In the genomic region with DNA sequence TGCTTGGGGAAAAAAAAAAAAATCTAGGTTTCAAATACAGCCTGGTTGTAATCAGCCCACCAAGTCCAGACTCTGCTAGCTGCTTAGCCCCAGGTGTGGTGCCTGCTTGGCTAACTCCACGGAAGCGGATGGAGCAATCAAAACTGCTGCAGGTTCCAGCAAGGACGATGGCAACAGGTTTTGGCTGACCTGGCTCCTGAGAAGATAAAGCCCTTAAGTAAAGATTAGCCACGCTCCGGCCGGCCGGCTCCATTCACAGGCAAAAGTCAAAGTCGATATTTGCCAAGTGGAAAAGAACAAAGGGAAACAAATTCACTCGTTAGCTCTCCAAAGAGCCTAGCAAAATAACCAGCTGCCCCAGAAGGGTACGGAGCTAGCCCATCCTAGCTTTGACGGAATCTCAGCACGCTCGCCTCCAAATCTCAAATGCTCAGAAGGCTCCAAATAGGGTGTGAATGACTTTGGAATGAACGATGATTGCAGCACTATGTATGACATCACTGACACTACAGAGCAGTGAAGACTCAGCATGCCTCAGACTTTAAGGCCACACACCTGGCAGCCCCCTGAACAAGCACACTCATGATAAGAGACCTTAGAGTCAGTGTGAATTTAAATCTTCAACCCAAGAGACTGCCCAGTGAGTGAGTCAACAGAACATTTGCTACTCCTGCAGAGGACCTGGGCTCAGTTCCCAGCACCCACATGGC, we compare ENCODE assay signal across 17 mouse cellular contexts.
DNase-seq lines count a peak whose midpoint lies in the region; ATAC-seq and TF ChIP-seq lines count a peak whose summit lies in the region.
"Had no signal": no experiment of that assay in that cellular context is flagged by ENCODE, and none has a peak within 500 bp of the region (broad histone marks: within the 10 kb centered on the region; RNA-seq: fewer than 3 reads in every experiment).

No protein-coding gene starts in this region.

- 63% methylated on average over 14 of the region's 14 CpGs for WGBS in kidney, adult 2 months
- 81% methylated on average over 14 of the region's 14 CpGs for WGBS in kidney, embryonic 14.5 days
- WGBS in intestine, postnatal 0 days: 46% methylated on average over 14 of the region's 14 CpGs
- 21% methylated on average over 14 of the region's 14 CpGs for WGBS in liver, adult 2 months
- WGBS in stomach, embryonic 16.5 days: 60% methylated on average over 14 of the region's 14 CpGs
- 69% methylated on average over 14 of the region's 14 CpGs for WGBS in forebrain, embryonic 13.5 days

- no peaks in the 10 kb centered on the region for H3K36me3 ChIP-seq in kidney, adult 2 months (ENCODE audit: control insufficient read depth, insufficient read depth, low read length)
- H3K36me3 ChIP-seq in kidney, embryonic 14.5 days (ENCODE audit: control insufficient read depth, insufficient read depth, low read length): no peaks in the 10 kb centered on the region
- no peaks in the 10 kb centered on the region for H3K36me3 ChIP-seq in intestine, postnatal 0 days (ENCODE audit: control insufficient read depth, insufficient read depth)
- H3K36me3 ChIP-seq in liver, adult 2 months (ENCODE audit: control insufficient read depth, insufficient read depth, low read length): no peaks in the 10 kb centered on the region
- no peaks in the 10 kb centered on the region for H3K36me3 ChIP-seq in stomach, embryonic 16.5 days (ENCODE audit: control insufficient read depth, insufficient read depth, low read length)
- 0 out of 2 replicates have a peak, but pooled peaks cover 2% of the 10 kb centered on the region for H3K36me3 ChIP-seq in forebrain, embryonic 13.5 days (ENCODE audit: poor library complexity, severe bottlenecking)
- H3K36me3 ChIP-seq: embryonic facial prominence, embryonic 10.5 days; heart, embryonic 13.5 days; hindbrain, embryonic 10.5 days; neural tube, embryonic 15.5 days had no signal

- peak; percentile 80 for DNase-seq in kidney, adult 2 months
- peak; percentile 99 for DNase-seq in liver, adult 2 months (ENCODE audit: extremely low read depth, low read depth, low spot score)
- DNase-seq in right cerebral cortex, postnatal 10 days (ENCODE audit: low spot score in 2 of 2): no peak
- DNase-seq: adrenal gland, postnatal 10 days; cerebellum, adult 9-11 months; gastrocnemius, postnatal 10 days; layer of hippocampus, adult 9-11 months had no signal

- H3K4me3 ChIP-seq in kidney, adult 2 months (ENCODE audit: insufficient read depth, low read depth, low read length): no peak overlapping the region
- H3K4me3 ChIP-seq in kidney, embryonic 14.5 days (ENCODE audit: low read length): no peak overlapping the region
- no peak overlapping the region for H3K4me3 ChIP-seq in intestine, postnatal 0 days (ENCODE audit: low read depth, low read length)
- no peak overlapping the region for H3K4me3 ChIP-seq in liver, adult 2 months (ENCODE audit: insufficient read depth, low read depth, low read length)
- H3K4me3 ChIP-seq in stomach, embryonic 16.5 days (replicated peaks; ENCODE audit: low read length): no peak overlapping the region
- H3K4me3 ChIP-seq in forebrain, embryonic 13.5 days: no peak overlapping the region
- H3K4me3 ChIP-seq: embryonic facial prominence, embryonic 10.5 days; heart, embryonic 13.5 days; hindbrain, embryonic 10.5 days; neural tube, embryonic 15.5 days had no signal

- peaks cover 4% of the 10 kb centered on the region; the same call in 1 of the 2 replicates for H3K79me2 ChIP-seq in liver, adult 2 months (ENCODE audit: control insufficient read depth, insufficient read depth, low read length)

- H3K4me1 ChIP-seq in kidney, adult 2 months (ENCODE audit: control insufficient read depth, insufficient read depth, low read length): peaks cover 9% of the 10 kb centered on the region; the same call in 1 of the 2 replicates
- no peaks in the 10 kb centered on the region for H3K4me1 ChIP-seq in kidney, embryonic 14.5 days (ENCODE audit: control insufficient read depth, insufficient read depth, low read length)
- no peaks in the 10 kb centered on the region for H3K4me1 ChIP-seq in intestine, postnatal 0 days (replicated peaks; ENCODE audit: control insufficient read depth, insufficient read depth, low read length)
- peaks cover 13% of the 10 kb centered on the region for H3K4me1 ChIP-seq in liver, adult 2 months (ENCODE audit: control insufficient read depth, insufficient read depth, low read length)
- no peaks in the 10 kb centered on the region for H3K4me1 ChIP-seq in stomach, embryonic 16.5 days (ENCODE audit: control insufficient read depth, insufficient read depth, low read length)
- no peaks in the 10 kb centered on the region for H3K4me1 ChIP-seq in forebrain, embryonic 13.5 days
- H3K4me1 ChIP-seq: embryonic facial prominence, embryonic 10.5 days; hindbrain, embryonic 10.5 days; neural tube, embryonic 15.5 days had no signal

- no peaks in the 10 kb centered on the region for H3K27me3 ChIP-seq in kidney, adult 2 months (replicated peaks; ENCODE audit: control insufficient read depth, insufficient read depth, low read length)
- H3K27me3 ChIP-seq in kidney, embryonic 14.5 days (ENCODE audit: control insufficient read depth, insufficient read depth, low read length): no peaks in the 10 kb centered on the region
- no peaks in the 10 kb centered on the region for H3K27me3 ChIP-seq in intestine, postnatal 0 days (replicated peaks; ENCODE audit: control insufficient read depth, insufficient read depth, low read length)
- H3K27me3 ChIP-seq in liver, adult 2 months (ENCODE audit: control insufficient read depth, insufficient read depth, low read length): no peaks in the 10 kb centered on the region
- no peaks in the 10 kb centered on the region for H3K27me3 ChIP-seq in stomach, embryonic 16.5 days (ENCODE audit: control insufficient read depth, insufficient read depth, low read length)
- H3K27me3 ChIP-seq in forebrain, embryonic 13.5 days: no peaks in the 10 kb centered on the region
- H3K27me3 ChIP-seq: heart, embryonic 13.5 days; neural tube, embryonic 15.5 days had no signal

- peak overlapping the region; percentile 36; the same call in 1 of the 2 replicates for H3K27ac ChIP-seq in kidney, adult 2 months (ENCODE audit: insufficient read depth, low read depth, low read length)
- H3K27ac ChIP-seq in kidney, embryonic 14.5 days (ENCODE audit: low read depth, low read length): no peak overlapping the region
- H3K27ac ChIP-seq in intestine, postnatal 0 days (ENCODE audit: low read depth, low read length): no peak overlapping the region
- peak overlapping the region; percentile 68 for H3K27ac ChIP-seq in liver, adult 2 months (replicated peaks; ENCODE audit: insufficient read depth, low read depth, low read length)
- no peak overlapping the region for H3K27ac ChIP-seq in stomach, embryonic 16.5 days (ENCODE audit: low read length)
- no peak overlapping the region for H3K27ac ChIP-seq in forebrain, embryonic 13.5 days
- H3K27ac ChIP-seq: embryonic facial prominence, embryonic 10.5 days; heart, embryonic 13.5 days; hindbrain, embryonic 10.5 days; neural tube, embryonic 15.5 days had no signal

- H3K9ac ChIP-seq in kidney, embryonic 14.5 days (ENCODE audit: low read depth, low read length): no peak overlapping the region
- H3K9ac ChIP-seq in intestine, postnatal 0 days (ENCODE audit: low read depth, low read length): no peak overlapping the region
- no peak overlapping the region for H3K9ac ChIP-seq in liver, adult 2 months (ENCODE audit: low read depth, low read length)
- no peak overlapping the region for H3K9ac ChIP-seq in stomach, embryonic 16.5 days (ENCODE audit: low read length)
- no peak overlapping the region for H3K9ac ChIP-seq in forebrain, embryonic 13.5 days
- H3K9ac ChIP-seq: heart, embryonic 13.5 days; neural tube, embryonic 15.5 days had no signal

- no peak for ATAC-seq in kidney, embryonic 14.5 days (ENCODE audit: low FRiP score, low TSS enrichment)
- ATAC-seq in intestine, postnatal 0 days: 0 out of 2 replicates have a peak, but pooled peaks have one; percentile 31
- ATAC-seq in stomach, embryonic 16.5 days (ENCODE audit: insufficient read depth, low FRiP score): peak; percentile 79
- ATAC-seq in forebrain, embryonic 13.5 days: no peak
- ATAC-seq: inflammation-experienced regulatory T-cells, adult 6 months had no signal

- TF ChIP-seq CTCF in kidney, adult 2 months (conservative IDR thresholded peaks at IDR 0.05; ENCODE audit: insufficient read depth, insufficient read length, low read depth, low read length): no peak
- no peak for TF ChIP-seq CTCF in intestine, postnatal 0 days (IDR thresholded peaks at IDR 0.05; ENCODE audit: low read depth)
- no peak for TF ChIP-seq CTCF in liver, adult 2 months (IDR thresholded peaks at IDR 0.05; ENCODE audit: low read depth, low read length)

- H3K9me3 ChIP-seq in kidney, embryonic 14.5 days (ENCODE audit: control insufficient read depth, low read length): no peaks in the 10 kb centered on the region
- H3K9me3 ChIP-seq in intestine, postnatal 0 days (ENCODE audit: control insufficient read depth): no peaks in the 10 kb centered on the region
- H3K9me3 ChIP-seq in stomach, embryonic 16.5 days (replicated peaks; ENCODE audit: control insufficient read depth, low read length): no peaks in the 10 kb centered on the region
- no peaks in the 10 kb centered on the region for H3K9me3 ChIP-seq in forebrain, embryonic 13.5 days (replicated peaks)
- H3K9me3 ChIP-seq: embryonic facial prominence, embryonic 10.5 days; heart, embryonic 13.5 days; hindbrain, embryonic 10.5 days; neural tube, embryonic 15.5 days had no signal

- H3K4me2 ChIP-seq in kidney, embryonic 14.5 days (replicated peaks; ENCODE audit: low read depth, low read length): no peak overlapping the region
- peak overlapping the region; percentile 13; the same call in 1 of the 2 replicates for H3K4me2 ChIP-seq in intestine, postnatal 0 days (replicated peaks; ENCODE audit: low read depth)
- H3K4me2 ChIP-seq in stomach, embryonic 16.5 days (ENCODE audit: low read depth, low read length): no peak overlapping the region
- H3K4me2 ChIP-seq in forebrain, embryonic 13.5 days: no peak overlapping the region
- H3K4me2 ChIP-seq: heart, embryonic 13.5 days; midbrain, embryonic 11.5 days; neural tube, embryonic 15.5 days had no signal

- TF ChIP-seq POLR2A in kidney, adult 2 months (IDR thresholded peaks at IDR 0.05; ENCODE audit: low read depth, low read length): no peak
- no peak for TF ChIP-seq POLR2A in liver, adult 2 months (IDR thresholded peaks at IDR 0.05; ENCODE audit: extremely low read depth, insufficient read depth, low read length)

Comparison
In these comparisons a context has a peak if more than half of its experiments do, and no peak if none do; other contexts are left out.
1. H3K27ac ChIP-seq: peak in kidney, adult 2 months (single experiment) and liver, adult 2 months (single experiment); none in kidney, embryonic 14.5 days (single experiment), intestine, postnatal 0 days (single experiment), stomach, embryonic 16.5 days (single experiment) and forebrain, embryonic 13.5 days (single experiment).
2. DNase-seq: peak in kidney, adult 2 months (single experiment) and liver, adult 2 months (single experiment); none in right cerebral cortex, postnatal 10 days (0 of 2).
3. ATAC-seq: peak in intestine, postnatal 0 days (single experiment) and stomach, embryonic 16.5 days (single experiment); none in kidney, embryonic 14.5 days (single experiment) and forebrain, embryonic 13.5 days (single experiment).